Mouse (Mus musculus) bone marrow, adult 2 months (tissue): Measurements from ENCODE around the gene Mdm1. TPM values are rescaled to one million over a fixed set of nuclear protein-coding genes. Genes with fewer than 3 reads are reported as not detected.

Experiments used
- H3K27ac ChIP-seq: fragments of 200-500 bp; 2 replicates; pipeline ENCODE4 v1.5.1; 2012; ENCODE audit warnings: low read depth, mild to moderate bottlenecking, control low read depth, inconsistent platforms, low read length; ENCODE audit not compliant: control insufficient read depth, poor library complexity, insufficient read depth
- H3K4me1 ChIP-seq: fragments of 200-500 bp; 2 replicates; pipeline ENCODE4 v1.6.1; 2011; ENCODE audit warnings: low read length; ENCODE audit not compliant: control insufficient read depth, insufficient read depth
- H3K4me3 ChIP-seq: fragments of 200-500 bp; replicated peaks from 2 replicates; pipeline ENCODE3; 2011; ENCODE audit warnings: mild to moderate bottlenecking, low read depth, low read length, control low read depth; ENCODE audit not compliant: control insufficient read depth
- CTCF ChIP-seq: fragments of 200-500 bp; IDR thresholded peaks from 2 replicates; pipeline ENCODE4 v1.5.1; 2011; ENCODE audit warnings: low read length, control low read depth; ENCODE audit not compliant: control insufficient read depth, insufficient read depth
- POLR2A ChIP-seq: fragments of 200-500 bp; IDR thresholded peaks from 2 replicates; pipeline ENCODE4 v1.6.1; 2011; ENCODE audit warnings: low read depth, mild to moderate bottlenecking, control low read depth, low read length, borderline replicate concordance; ENCODE audit not compliant: control insufficient read depth
- WGBS: fragments of 180-500 bp; shearing (Covaris S2); methylation state at CpG from one replicate; pipeline ENCODE4 v1.1.7; 2018; 5-methylcytosine and 5-hydroxymethylcytosine counted together
- polyA plus RNA-seq: library from polyadenylated mRNA; stranded (reverse); fragments of >200 nt; gene quantifications from 2 replicates; pipeline ENCODE4 v1.2.4, GENCODE M21; 2011; ENCODE audit warnings: low replicate concordance; ENCODE audit not compliant: missing spikeins, insufficient read depth, insufficient read length

Gene Mdm1
- polyA plus RNA-seq, 1 experiment: 17.4 TPM

- TF ChIP-seq POLR2A (no peak), CTCF (no peak)
- 32% methylated on average over 25 of the region's 25 CpGs for whole genome bisulfite sequencing
- no peak overlapping the region for H3K4me3 ChIP-seq
- no peak overlapping the region for H3K27ac ChIP-seq
- no peaks in the 10 kb centered on the region; the same call in 1 of the 2 replicates for H3K4me1 ChIP-seq
Observed at GRCm38 (mm10) chr10:118121047-118121936, 20.3 kb upstream of the Mdm1 start.

- Histone ChIP-seq H3K27ac (no peak overlapping the region), H3K4me3 (no peak overlapping the region), H3K4me1 (no peaks in the 10 kb centered on the region; the same call in 1 of the 2 replicates)
- no peak for TF ChIP-seq POLR2A
- 0 out of 2 replicates have a peak, but pooled peaks have one; percentile 18 for TF ChIP-seq CTCF
- 29% methylated on average over 13 of the region's 13 CpGs for WGBS
Observed at GRCm38 (mm10) chr10:118121937-118122285, 19.7 kb upstream of the Mdm1 start.

GRCm38 (mm10) chr10:118122441-118123162, 19.0 kb upstream of the Mdm1 start:
- H3K4me3 ChIP-seq: no peak overlapping the region
- no peaks in the 10 kb centered on the region; the same call in 1 of the 2 replicates for H3K4me1 ChIP-seq
- H3K27ac ChIP-seq: no peak overlapping the region
- 86% methylated on average over 11 of the region's 11 CpGs for WGBS
- no peak for TF ChIP-seq POLR2A
- TF ChIP-seq CTCF: no peak

- whole genome bisulfite sequencing: 91% methylated on average over 7 of the region's 7 CpGs
- no peak for TF ChIP-seq POLR2A
- TF ChIP-seq CTCF: no peak
- no peaks in the 10 kb centered on the region; the same call in 1 of the 2 replicates for H3K4me1 ChIP-seq
- no peak overlapping the region for H3K27ac ChIP-seq
- no peak overlapping the region for H3K4me3 ChIP-seq
Observed at GRCm38 (mm10) chr10:118125236-118125635, 16.4 kb upstream of the Mdm1 start.

- Histone ChIP-seq H3K27ac (no peak overlapping the region), H3K4me3 (no peak overlapping the region), H3K4me1 (no peaks in the 10 kb centered on the region)
- TF ChIP-seq CTCF (no peak), POLR2A (no peak)
- WGBS: 85% methylated on average over 25 of the region's 25 CpGs
Observed at GRCm38 (mm10) chr10:118125776-118126445, 15.7 kb upstream of the Mdm1 start.

- TF ChIP-seq CTCF (no peak), POLR2A (no peak)
- 68% methylated on average over 20 of the region's 20 CpGs for WGBS
- no peaks in the 10 kb centered on the region for H3K4me1 ChIP-seq
- no peak overlapping the region for H3K27ac ChIP-seq
- no peak overlapping the region for H3K4me3 ChIP-seq
Observed at GRCm38 (mm10) chr10:118129001-118129682, 12.5 kb upstream of the Mdm1 start.

- Histone ChIP-seq H3K4me1 (no peaks in the 10 kb centered on the region), H3K27ac (no peak overlapping the region), H3K4me3 (no peak overlapping the region)
- WGBS: 38% methylated on average over 2 of the region's 2 CpGs
- TF ChIP-seq POLR2A (no peak), CTCF (no peak)
Observed at GRCm38 (mm10) chr10:118130016-118130415, 11.6 kb upstream of the Mdm1 start.

GRCm38 (mm10) chr10:118132993-118133392, 8.6 kb upstream of the Mdm1 start:
- no peak for TF ChIP-seq CTCF
- no peak for TF ChIP-seq POLR2A
- Histone ChIP-seq H3K27ac (no peak overlapping the region), H3K4me1 (no peaks in the 10 kb centered on the region), H3K4me3 (no peak overlapping the region)
- WGBS: 82% methylated on average over 6 of the region's 6 CpGs
